Mouse (Mus musculus) intestine, embryonic 16.5 days (tissue): Measurements from ENCODE around the gene Gapvd1. TPM values are rescaled to one million over a fixed set of nuclear protein-coding genes. Genes with fewer than 3 reads are reported as not detected.
"Not testable (repeated sequence)": the region's sequence is repeated elsewhere in the genome, so short reads cannot be mapped to it uniquely, and the experiment has no call there.

Experiments used
- ATAC-seq: fragments of 200-750 bp; cut with Nextera tagmentation; 2 replicates; pipeline ENCODE4 v1.8.0; 2017; ENCODE audit warnings: moderate TSS enrichment, moderate library complexity
- H3K27ac ChIP-seq: fragments of 300-500 bp; sonication (generic); 2 replicates; pipeline ENCODE4 v1.5.1; 2014; ENCODE audit warnings: mild to moderate bottlenecking, low read length
- H3K27me3 ChIP-seq: fragments of 300-500 bp; sonication (generic); replicated peaks from 2 replicates; pipeline ENCODE4 v1.6.1; 2014; ENCODE audit warnings: low read length, control low read depth, mixed read lengths; ENCODE audit not compliant: control insufficient read depth, insufficient read depth
- H3K36me3 ChIP-seq: fragments of 300-500 bp; sonication (generic); 2 replicates; pipeline ENCODE4 v1.6.1; 2014; ENCODE audit warnings: low read length, control low read depth; ENCODE audit not compliant: control insufficient read depth, insufficient read depth
- H3K4me1 ChIP-seq: fragments of 300-500 bp; sonication (generic); 2 replicates; pipeline ENCODE4 v1.6.1; 2014; ENCODE audit warnings: low read length, control low read depth, mixed read lengths; ENCODE audit not compliant: control insufficient read depth, insufficient read depth
- H3K4me2 ChIP-seq: fragments of 300-500 bp; sonication (generic); 2 replicates; pipeline ENCODE4 v1.6.1; 2014; ENCODE audit warnings: low read depth, low read length, control low read depth
- H3K4me3 ChIP-seq: fragments of 300-500 bp; sonication (generic); 2 replicates; pipeline ENCODE4 v1.5.1; 2014; ENCODE audit warnings: mild to moderate bottlenecking, low read length
- H3K9ac ChIP-seq: fragments of 300-500 bp; sonication (generic); 2 replicates; pipeline ENCODE4 v1.6.1; 2014; ENCODE audit warnings: low read depth, low read length
- H3K9me3 ChIP-seq: fragments of 300-500 bp; sonication (generic); 2 replicates; pipeline ENCODE4 v1.6.1; 2016; ENCODE audit warnings: low read length, control low read depth; ENCODE audit not compliant: control insufficient read depth
- WGBS: fragments of 180-500 bp; shearing (Covaris S2); extraction: QIAGEN DNeasy Blood & Tissue Kit; methylation state at CpG from one replicate; pipeline ENCODE4 v1.1.7; 2014; 5-methylcytosine and 5-hydroxymethylcytosine counted together
- polyA plus RNA-seq: library from polyadenylated mRNA; unstranded; fragments of >200 nt; fragmentation: Nextera tagmentation; extraction: Ambion mirVana; gene quantifications from 2 replicates; pipeline ENCODE4 v1.2.1, GENCODE M21; 2015

Gene Gapvd1
- polyA plus RNA-seq, 1 experiment from 2014 or later, result 56.6 TPM

DNA sequence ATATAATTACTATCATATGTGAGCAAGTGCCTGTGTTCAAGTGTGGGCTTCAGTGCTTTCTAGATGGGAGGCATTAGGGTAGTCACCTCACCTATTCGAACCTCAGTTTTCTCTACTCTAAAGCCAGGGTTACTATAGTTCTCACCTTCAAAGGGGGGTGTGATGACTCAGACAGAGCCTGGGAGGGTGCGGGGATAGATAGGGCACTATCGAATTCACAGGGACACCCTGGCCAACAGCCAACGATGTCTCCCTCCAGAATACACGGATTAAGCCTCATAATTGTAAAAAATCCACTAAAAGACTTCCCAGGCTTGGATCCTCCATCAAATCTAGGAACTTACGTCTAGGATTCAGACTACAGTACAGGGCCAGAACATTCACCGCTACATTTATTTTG, 40.4 kb upstream of the Gapvd1 start:
- Histone ChIP-seq H3K9me3 (no peaks in the 10 kb centered on the region), H3K36me3 (no peaks in the 10 kb centered on the region; the same call in 1 of the 2 replicates), H3K27me3 (no peaks in the 10 kb centered on the region), H3K9ac (no peak overlapping the region), H3K4me1 (peaks cover 10% of the 10 kb centered on the region), H3K4me2 (no peak overlapping the region), H3K27ac (no peak overlapping the region), H3K4me3 (no peak overlapping the region)
- ATAC-seq, result no peak
- WGBS, result 96% methylated on average over 7 of the region's 7 CpGs

GRCm38 (mm10) chr2:34794511-34794910, 39.5 kb upstream of the Gapvd1 start:
- ATAC-seq, result no peak
- Histone ChIP-seq H3K9ac (no peak overlapping the region), H3K9me3 (no peaks in the 10 kb centered on the region), H3K36me3 (no peaks in the 10 kb centered on the region; the same call in 1 of the 2 replicates), H3K27me3 (no peaks in the 10 kb centered on the region), H3K27ac (no peak overlapping the region), H3K4me3 (no peak overlapping the region), H3K4me1 (peaks cover 4% of the 10 kb centered on the region), H3K4me2 (no peak overlapping the region)
- WGBS, result 94% methylated on average over 2 of the region's 2 CpGs

GRCm38 (mm10) chr2:34792543-34792942, 37.5 kb upstream of the Gapvd1 start:
- not testable (repeated sequence) for H3K4me2 ChIP-seq, H3K4me3 ChIP-seq, H3K27ac ChIP-seq, H3K4me1 ChIP-seq, H3K9ac ChIP-seq, ATAC-seq, H3K27me3 ChIP-seq, H3K36me3 ChIP-seq, H3K9me3 ChIP-seq
- 83% methylated on average over 2 of the region's 2 CpGs for WGBS

DNA sequence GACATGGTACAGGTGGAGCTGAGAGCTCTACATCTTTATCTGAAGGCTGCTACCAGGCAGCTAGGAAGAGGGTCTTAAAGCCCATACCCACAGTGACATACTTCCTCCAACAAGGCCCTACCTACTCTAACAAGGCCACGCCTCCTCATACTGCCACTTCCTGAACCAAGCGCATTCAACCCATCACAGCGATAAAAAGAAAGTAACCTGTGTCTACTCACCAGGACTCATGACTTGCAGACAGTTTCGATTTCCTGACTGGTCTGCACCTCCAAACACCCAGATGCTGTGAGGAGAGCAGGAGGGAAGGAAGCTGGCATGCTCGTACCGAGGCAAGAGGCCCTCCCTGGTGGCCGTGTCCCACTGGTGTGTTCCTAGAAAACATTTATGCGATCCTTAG, 35.2 kb upstream of the Gapvd1 start:
- no peak overlapping the region for H3K4me2 ChIP-seq
- no peak overlapping the region for H3K4me3 ChIP-seq
- H3K27ac ChIP-seq, result no peak overlapping the region
- H3K27me3 ChIP-seq, result no peaks in the 10 kb centered on the region
- peaks cover 6% of the 10 kb centered on the region for H3K36me3 ChIP-seq
- 92% methylated on average over 8 of the region's 8 CpGs for WGBS
- H3K9me3 ChIP-seq, result no peaks in the 10 kb centered on the region
- no peaks in the 10 kb centered on the region for H3K4me1 ChIP-seq
- ATAC-seq, result no peak
- H3K9ac ChIP-seq, result no peak overlapping the region

DNA sequence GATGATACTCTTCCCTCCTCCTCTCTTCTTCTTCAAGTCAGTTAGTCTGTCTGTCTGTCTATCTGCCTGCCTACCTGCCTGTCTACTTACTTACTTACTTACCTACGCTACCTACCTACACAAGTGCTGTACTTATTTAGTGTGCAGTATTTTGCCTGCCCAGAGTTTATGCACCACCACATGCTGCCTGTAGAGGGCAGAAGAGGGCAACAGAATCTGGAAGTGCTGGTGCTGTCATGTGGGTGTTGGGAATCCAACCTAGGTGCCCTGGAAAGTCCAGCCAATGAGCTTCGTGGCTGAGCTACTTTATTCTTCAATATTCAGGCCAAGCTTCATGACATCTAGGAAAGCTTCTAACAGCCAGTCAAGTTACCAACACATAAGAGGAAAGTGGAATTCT, 29.1 kb upstream of the Gapvd1 start:
- no peak overlapping the region for H3K27ac ChIP-seq

GRCm38 (mm10) chr2:34783064-34784020, 28.3 kb upstream of the Gapvd1 start:
- Histone ChIP-seq H3K36me3 (peaks cover 11% of the 10 kb centered on the region), H3K27ac (no peak overlapping the region), H3K27me3 (no peaks in the 10 kb centered on the region), H3K9ac (no peak overlapping the region), H3K4me2 (no peak overlapping the region), H3K9me3 (no peaks in the 10 kb centered on the region), H3K4me3 (no peak overlapping the region), H3K4me1 (no peaks in the 10 kb centered on the region)
- WGBS, result 83% methylated on average over 14 of the region's 14 CpGs
- peak; percentile 87 for ATAC-seq

More for the DNA sequence above, 29.1 kb upstream of the Gapvd1 start:
- no peaks in the 10 kb centered on the region for H3K4me1 ChIP-seq
- no peak overlapping the region for H3K4me2 ChIP-seq
- no peaks in the 10 kb centered on the region for H3K9me3 ChIP-seq
- H3K4me3 ChIP-seq, result no peak overlapping the region
- WGBS, result 91% methylated on average over 2 of the region's 2 CpGs
- H3K36me3 ChIP-seq, result peaks cover 11% of the 10 kb centered on the region
- ATAC-seq, result no peak
- no peak overlapping the region for H3K9ac ChIP-seq
- H3K27me3 ChIP-seq, result no peaks in the 10 kb centered on the region

GRCm38 (mm10) chr2:34777237-34777868, 22.3 kb upstream of the Gapvd1 start:
- H3K36me3 ChIP-seq, result peaks cover 27% of the 10 kb centered on the region
- no peak overlapping the region for H3K27ac ChIP-seq
- peak overlapping the region; percentile 14; the same call in 1 of the 2 replicates for H3K4me2 ChIP-seq
- H3K4me1 ChIP-seq, result peaks cover 34% of the 10 kb centered on the region
- ATAC-seq, result no peak
- H3K9me3 ChIP-seq, result no peaks in the 10 kb centered on the region
- 61% methylated on average over 1 of the region's 1 CpGs for WGBS
- H3K27me3 ChIP-seq, result no peaks in the 10 kb centered on the region
- H3K4me3 ChIP-seq, result no peak overlapping the region
- H3K9ac ChIP-seq, result no peak overlapping the region

- WGBS, result 79% methylated on average over 6 of the region's 6 CpGs
- Histone ChIP-seq H3K4me1 (peaks cover 37% of the 10 kb centered on the region), H3K9ac (peak overlapping the region; percentile 97), H3K4me3 (peak overlapping the region; percentile 95), H3K36me3 (peaks cover 27% of the 10 kb centered on the region), H3K27ac (no peak overlapping the region), H3K27me3 (no peaks in the 10 kb centered on the region), H3K9me3 (no peaks in the 10 kb centered on the region), H3K4me2 (peak overlapping the region; percentile 63)
- no peak for ATAC-seq
These were observed 19.5 kb upstream of the Gapvd1 start for GRCm38 (mm10) chr2:34774493-34774892.

GRCm38 (mm10) chr2:34773673-34774072, 18.6 kb upstream of the Gapvd1 start:
- Histone ChIP-seq H3K4me1 (peaks cover 37% of the 10 kb centered on the region), H3K36me3 (peaks cover 27% of the 10 kb centered on the region)

More at GRCm38 (mm10) chr2:34773673-34774072, 18.6 kb upstream of the Gapvd1 start:
- H3K9ac ChIP-seq, result peak overlapping the region; percentile 97
- ATAC-seq, result no peak
- 84% methylated on average over 4 of the region's 4 CpGs for WGBS
- H3K27ac ChIP-seq, result no peak overlapping the region
- peak overlapping the region; percentile 63 for H3K4me2 ChIP-seq
- H3K4me3 ChIP-seq, result peak overlapping the region; percentile 95
- H3K27me3 ChIP-seq, result no peaks in the 10 kb centered on the region
- H3K9me3 ChIP-seq, result no peaks in the 10 kb centered on the region
